Comparison of ENCODE assay signal across 14 mouse cellular contexts in the genomic region with DNA sequence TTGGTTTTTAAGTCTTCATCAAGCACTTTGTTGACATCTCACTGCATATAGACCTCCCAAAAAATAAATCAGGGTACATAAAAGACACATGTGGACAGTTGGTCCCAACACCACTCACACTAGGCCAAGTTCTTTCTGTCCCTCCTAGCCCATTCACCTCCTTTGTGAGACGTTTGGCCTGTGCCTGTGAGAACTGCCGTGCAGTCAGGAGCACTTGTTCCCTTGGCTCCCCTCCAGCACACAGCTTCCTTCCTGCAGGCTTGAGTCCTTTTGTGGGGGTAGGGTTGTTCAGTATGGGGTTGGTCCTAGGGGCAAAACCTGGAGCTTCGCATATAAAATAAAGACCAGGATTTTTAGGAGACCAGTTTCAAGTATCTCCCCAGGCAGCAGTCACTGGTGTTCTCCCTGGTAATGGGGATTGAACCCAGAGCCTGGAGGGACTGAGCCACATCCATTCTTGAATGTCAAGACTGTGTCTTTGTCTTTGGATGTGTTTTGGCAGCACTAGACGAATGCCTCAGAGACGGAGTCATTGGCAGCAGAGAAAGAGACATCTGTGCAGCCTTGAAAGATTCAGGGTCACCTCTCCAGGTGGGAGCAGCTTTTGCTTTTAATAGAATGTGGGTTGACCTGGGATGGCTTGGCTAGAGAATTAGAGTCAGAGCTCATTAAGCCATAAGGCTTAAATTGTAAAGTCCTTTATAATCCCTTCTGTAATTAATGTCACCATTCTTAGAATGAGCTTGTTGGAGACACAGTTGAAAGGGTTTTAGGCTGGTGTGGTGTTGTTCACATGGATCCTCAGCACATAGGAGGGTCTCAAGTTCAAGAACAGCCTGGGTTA. TPM values are rescaled to one million over a fixed set of nuclear protein-coding genes. Genes with fewer than 3 reads are reported as not detected.
DNase-seq lines count a peak whose midpoint lies in the region; ATAC-seq and TF ChIP-seq lines count a peak whose summit lies in the region.
"Had no signal": no experiment of that assay in that cellular context is flagged by ENCODE, and none has a peak within 500 bp of the region (broad histone marks: within the 10 kb centered on the region; RNA-seq: fewer than 3 reads in every experiment).

No protein-coding gene starts in this region.

- H3K27me3 ChIP-seq in testis, adult 2 months (ENCODE audit: control insufficient read depth, insufficient read depth, low read length): no peaks in the 10 kb centered on the region
- H3K27me3 ChIP-seq in small intestine, adult 2 months (ENCODE audit: control insufficient read depth, insufficient read depth, low read length): no peaks in the 10 kb centered on the region
- H3K27me3 ChIP-seq: hindbrain, embryonic 12.5 days; limb, embryonic 13.5 days had no signal

- no peak for ATAC-seq in CD4-positive, CD25-positive, alpha-beta regulatory T cell, adult 4 months

- no peak overlapping the region for H3K27ac ChIP-seq in testis, adult 2 months (ENCODE audit: control insufficient read depth, insufficient read depth, low read depth, low read length)
- H3K27ac ChIP-seq in small intestine, adult 2 months (ENCODE audit: insufficient read depth, low read depth, low read length): 0 out of 2 replicates have a peak overlapping the region, but pooled peaks have one; percentile 5
- H3K27ac ChIP-seq: hindbrain, embryonic 12.5 days; limb, embryonic 13.5 days had no signal

- H3K4me1 ChIP-seq in testis, adult 2 months (ENCODE audit: control insufficient read depth, insufficient read depth, low read length): no peaks in the 10 kb centered on the region
- H3K4me1 ChIP-seq in small intestine, adult 2 months (ENCODE audit: control insufficient read depth, insufficient read depth, insufficient read length, low read length): no peaks in the 10 kb centered on the region
- H3K4me1 ChIP-seq: hindbrain, embryonic 12.5 days; limb, embryonic 13.5 days had no signal

- intact Hi-C loops in gastrocnemius, postnatal 36 days (cut with DNase I): no loop called here

- no peak for TF ChIP-seq POLR2A in testis, adult 2 months (IDR thresholded peaks at IDR 0.05; ENCODE audit: control insufficient read depth, low read depth, low read length)
- no peak for TF ChIP-seq POLR2A in small intestine, adult 2 months (IDR thresholded peaks at IDR 0.05; ENCODE audit: low read depth, low read length)

- peak; percentile 43 for DNase-seq in CD4-positive, CD25-positive, alpha-beta regulatory T cell, adult 2 months (ENCODE audit: low read depth, low spot score)
- DNase-seq in kidney, postnatal 10 days: peak; percentile 42
- DNase-seq in kidney, adult 9 months: no peak
- DNase-seq in testis, postnatal 10 days (ENCODE audit: low spot score): no peak
- DNase-seq in gastrocnemius, postnatal 36 days: no peak
- DNase-seq: adrenal gland, postnatal 14 days; cerebellum, adult 8-10 months; kidney, postnatal 36 days had no signal

- no peak for TF ChIP-seq CTCF in testis, adult 2 months (IDR thresholded peaks at IDR 0.05; ENCODE audit: control insufficient read depth, insufficient read depth, insufficient replicate concordance, low read depth, low read length)
- TF ChIP-seq CTCF in small intestine, adult 2 months (IDR thresholded peaks at IDR 0.05; ENCODE audit: extremely low read depth, insufficient read length, insufficient replicate concordance, low read depth, low read length): no peak

- peak overlapping the region; percentile 83; the same call in 1 of the 2 replicates for H3K4me3 ChIP-seq in testis, adult 2 months (ENCODE audit: control insufficient read depth, low read depth, low read length)
- H3K4me3 ChIP-seq in small intestine, adult 2 months (ENCODE audit: low read depth, low read length): no peak overlapping the region
- H3K4me3 ChIP-seq: hindbrain, embryonic 12.5 days; limb, embryonic 13.5 days had no signal

- WGBS in small intestine, adult 2 months: 66% methylated on average over 5 of the region's 5 CpGs

- H3K36me3 ChIP-seq in testis, adult 2 months (ENCODE audit: control insufficient read depth, insufficient read depth, low read length): peaks cover 8% of the 10 kb centered on the region
- peaks cover 32% of the 10 kb centered on the region for H3K36me3 ChIP-seq in small intestine, adult 2 months (ENCODE audit: control insufficient read depth, insufficient read depth, low read length)

RNA-seq across cellular contexts. Expression of a gene that starts 16.3 kb away (rescaled TPM):
- polyA plus RNA-seq in CD4-positive, CD25-positive, alpha-beta regulatory T cell, adult 4 months (2017; shearing (Covaris generic)): 1 to 10 TPM; 2.7 to 2.9 TPM
- 32.3 and 34.3 TPM in 2 replicates for polyA plus RNA-seq in testis, adult 2 months (2012; rRNA removed)
- polyA plus RNA-seq in small intestine, adult 2 months (2012; rRNA removed): 0.14 and 0.15 TPM in 2 replicates
- total RNA-seq in gastrocnemius, postnatal 36 days (2021): under 1 TPM; 0.59 to 0.67 TPM
- total RNA-seq: megakaryocyte-erythroid progenitor cell, adult 5-6 weeks had no signal

RNA-seq across cellular contexts. Expression of a gene that starts 16.6 kb away (rescaled TPM):
- polyA plus RNA-seq in CD4-positive, CD25-positive, alpha-beta regulatory T cell, adult 4 months (2017; shearing (Covaris generic)): 10 to 100 TPM; 57.7 to 68.2 TPM
- 6.7 and 7.2 TPM in 2 replicates for polyA plus RNA-seq in testis, adult 2 months (2012; rRNA removed)
- 2.7 and 2.8 TPM in 2 replicates for polyA plus RNA-seq in small intestine, adult 2 months (2012; rRNA removed)
- total RNA-seq in gastrocnemius, postnatal 36 days (2021): 1 to 10 TPM; 6.8 to 7.0 TPM

Comparison
In these comparisons a context has a peak if more than half of its experiments do, and no peak if none do; other contexts are left out.
1. DNase-seq: peak in CD4-positive, CD25-positive, alpha-beta regulatory T cell, adult 2 months (single experiment) and kidney, postnatal 10 days (single experiment); none in kidney, adult 9 months (single experiment), testis, postnatal 10 days (single experiment) and gastrocnemius, postnatal 36 days (0 of 2).